Mouse (Mus musculus): ENCODE data around the gene Pcdh8. TPM values are rescaled to one million over a fixed set of nuclear protein-coding genes. Genes with fewer than 3 reads are reported as not detected.

The Pcdh8 gene
- polyA plus RNA-seq (2014; fragmentation: Illumina TruSeq; extraction: RNeasy Lipid Tissue Mini Kit (QIAGEN cat#74804); ENCODE audit: low read depth, low replicate concordance) = 0.15 TPM

DNA sequence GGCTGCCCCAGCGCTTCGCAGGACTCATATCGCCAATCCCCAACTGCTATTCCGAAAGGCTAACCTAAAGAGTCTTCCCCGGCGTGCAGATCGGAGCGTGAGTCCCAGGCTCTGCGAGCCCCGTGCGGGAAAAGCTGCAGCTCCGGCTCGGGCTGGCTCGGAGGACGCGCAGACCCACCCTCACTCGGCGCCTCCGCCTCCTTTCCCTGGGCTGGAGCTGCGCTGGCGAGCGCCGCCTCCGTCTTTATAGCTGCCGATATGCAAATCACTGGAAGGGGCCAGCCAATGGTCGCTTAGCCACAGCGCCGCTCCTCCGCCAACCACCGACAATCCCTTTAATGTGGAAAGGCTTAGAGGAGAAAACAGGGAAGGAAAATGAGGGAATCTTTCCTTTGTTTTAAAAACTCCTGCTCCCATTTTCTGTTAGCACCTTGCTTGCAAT is at the start of gene Pcdh8:
Pcdh8 (minus strand) TSS at position 219 of the 442 bp plus-strand sequence.

Other genes with a start within 250 kb of the Pcdh8 start
- 58.8 TPM for gene Sugt1, start 183.6 kb downstream of the Pcdh8 start, polyA plus RNA-seq (2014; fragmentation: Illumina TruSeq; extraction: RNeasy Lipid Tissue Mini Kit (QIAGEN cat#74804); ENCODE audit: low read depth, low replicate concordance)
- gene Cnmd, start 109.1 kb downstream of the Pcdh8 start, polyA plus RNA-seq (2014; fragmentation: Illumina TruSeq; extraction: RNeasy Lipid Tissue Mini Kit (QIAGEN cat#74804); ENCODE audit: low read depth, low replicate concordance) = 7.5 TPM
- gene Olfm4, start 212.8 kb upstream of the Pcdh8 start, polyA plus RNA-seq (2014; fragmentation: Illumina TruSeq; extraction: RNeasy Lipid Tissue Mini Kit (QIAGEN cat#74804); ENCODE audit: low read depth, low replicate concordance) = not detected